Mouse (Mus musculus): ENCODE measurements around the gene Foxn3. TPM values are rescaled to one million over a fixed set of nuclear protein-coding genes. Genes with fewer than 3 reads are reported as not detected.

The Foxn3 gene
- polyA plus RNA-seq, 1 experiment from 2014 or later = 60.5 TPM

GRCm38 (mm10) chr12:99558476-99558875 lies 4.9 kb downstream of the Foxn3 start:
- 78% methylated on average over 4 of the region's 4 CpGs for WGBS
- no peak overlapping the region for H3K4me3 ChIP-seq (ENCODE audit: low read length)
- H3K36me3 ChIP-seq (ENCODE audit: control insufficient read depth, insufficient read depth, low read length) = no peaks in the 10 kb centered on the region
- no peak overlapping the region for H3K9ac ChIP-seq (ENCODE audit: low read depth, low read length)
- H3K4me2 ChIP-seq (ENCODE audit: low read length) = no peak overlapping the region
- peaks cover 13% of the 10 kb centered on the region for H3K4me1 ChIP-seq (ENCODE audit: control insufficient read depth, insufficient read depth, low read depth, low read length)
- no peaks in the 10 kb centered on the region for H3K9me3 ChIP-seq (ENCODE audit: control insufficient read depth, low read length)
- no peak overlapping the region for H3K27ac ChIP-seq (ENCODE audit: low read depth, low read length)
- no peak for ATAC-seq
- H3K27me3 ChIP-seq (replicated peaks; ENCODE audit: control insufficient read depth, insufficient read depth, low read length) = no peaks in the 10 kb centered on the region

DNA sequence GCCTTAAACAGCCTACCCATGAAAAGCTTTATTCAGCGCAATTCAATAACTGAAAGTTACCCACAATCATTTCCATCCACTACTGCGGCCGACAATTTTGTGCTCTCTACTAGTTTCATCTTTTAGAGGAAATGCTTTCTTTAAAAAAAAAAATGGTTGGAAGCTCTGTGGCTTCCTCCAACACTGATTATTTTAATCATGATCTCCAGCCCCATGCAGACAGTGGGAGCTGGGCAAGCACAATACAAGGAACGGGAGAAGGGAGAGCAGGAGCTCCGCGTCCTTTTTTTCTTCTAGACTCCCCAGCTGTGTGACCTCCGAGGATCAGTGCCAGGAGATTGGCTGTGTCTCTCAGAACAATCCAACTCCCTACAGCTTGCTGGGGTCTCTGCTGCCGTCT lies 5.9 kb downstream of the Foxn3 start:
- no peak overlapping the region for H3K4me2 ChIP-seq (ENCODE audit: low read length)
- no peak overlapping the region for H3K9ac ChIP-seq (ENCODE audit: low read depth, low read length)
- no peak overlapping the region for H3K27ac ChIP-seq (ENCODE audit: low read depth, low read length)
- WGBS = 62% methylated on average over 8 of the region's 8 CpGs
- no peaks in the 10 kb centered on the region for H3K36me3 ChIP-seq (ENCODE audit: control insufficient read depth, insufficient read depth, low read length)
- no peaks in the 10 kb centered on the region for H3K9me3 ChIP-seq (ENCODE audit: control insufficient read depth, low read length)
- H3K27me3 ChIP-seq (replicated peaks; ENCODE audit: control insufficient read depth, insufficient read depth, low read length) = no peaks in the 10 kb centered on the region
- H3K4me3 ChIP-seq (ENCODE audit: low read length) = no peak overlapping the region
- no peak for ATAC-seq
- peaks cover 13% of the 10 kb centered on the region for H3K4me1 ChIP-seq (ENCODE audit: control insufficient read depth, insufficient read depth, low read depth, low read length)

GRCm38 (mm10) chr12:99550629-99551028 lies 12.8 kb downstream of the Foxn3 start:
- Histone ChIP-seq H3K9ac (ENCODE audit: low read depth, low read length) (no peak overlapping the region), H3K27ac (ENCODE audit: low read depth, low read length) (no peak overlapping the region), H3K4me2 (ENCODE audit: low read length) (no peak overlapping the region), H3K4me3 (ENCODE audit: low read length) (no peak overlapping the region), H3K4me1 (ENCODE audit: control insufficient read depth, insufficient read depth, low read depth, low read length) (no peaks in the 10 kb centered on the region; the same call in 1 of the 2 replicates), H3K36me3 (ENCODE audit: control insufficient read depth, insufficient read depth, low read length) (no peaks in the 10 kb centered on the region), H3K9me3 (ENCODE audit: control insufficient read depth, low read length) (no peaks in the 10 kb centered on the region), H3K27me3 (replicated peaks; ENCODE audit: control insufficient read depth, insufficient read depth, low read length) (no peaks in the 10 kb centered on the region)
- 63% methylated on average over 8 of the region's 8 CpGs for WGBS
- ATAC-seq = no peak

DNA sequence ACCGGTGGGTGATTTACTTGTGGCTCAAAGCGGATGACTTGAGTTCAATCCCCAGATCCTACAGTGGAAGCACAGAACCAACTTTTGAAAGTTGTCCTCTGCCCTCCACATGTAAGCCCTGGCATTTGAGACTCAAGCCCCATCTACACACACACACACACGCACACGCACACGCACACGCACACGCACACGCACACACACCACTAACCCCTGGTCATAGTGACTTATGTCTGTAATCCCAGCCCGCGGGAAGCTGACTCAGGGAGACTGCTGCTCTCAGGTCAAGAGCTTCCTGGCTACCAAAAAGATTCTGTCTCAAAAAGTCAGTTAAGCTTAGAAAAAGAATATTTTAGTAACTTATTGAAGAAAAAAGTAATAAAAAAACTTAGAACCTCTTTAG lies 13.6 kb downstream of the Foxn3 start:
- Histone ChIP-seq H3K4me3 (ENCODE audit: low read length) (no peak overlapping the region), H3K9me3 (ENCODE audit: control insufficient read depth, low read length) (no peaks in the 10 kb centered on the region), H3K36me3 (ENCODE audit: control insufficient read depth, insufficient read depth, low read length) (no peaks in the 10 kb centered on the region), H3K27me3 (replicated peaks; ENCODE audit: control insufficient read depth, insufficient read depth, low read length) (no peaks in the 10 kb centered on the region), H3K9ac (ENCODE audit: low read depth, low read length) (no peak overlapping the region), H3K4me2 (ENCODE audit: low read length) (no peak overlapping the region), H3K27ac (ENCODE audit: low read depth, low read length) (no peak overlapping the region), H3K4me1 (ENCODE audit: control insufficient read depth, insufficient read depth, low read depth, low read length) (no peaks in the 10 kb centered on the region; the same call in 1 of the 2 replicates)
- ATAC-seq = no peak
- 94% methylated on average over 10 of the region's 10 CpGs for WGBS

GRCm38 (mm10) chr12:99548419-99548818 lies 15.0 kb downstream of the Foxn3 start:
- H3K9ac ChIP-seq (ENCODE audit: low read depth, low read length) = no peak overlapping the region
- no peak for ATAC-seq
- no peaks in the 10 kb centered on the region; the same call in 1 of the 2 replicates for H3K4me1 ChIP-seq (ENCODE audit: control insufficient read depth, insufficient read depth, low read depth, low read length)
- H3K4me2 ChIP-seq (ENCODE audit: low read length) = no peak overlapping the region
- no peak overlapping the region for H3K27ac ChIP-seq (ENCODE audit: low read depth, low read length)
- H3K4me3 ChIP-seq (ENCODE audit: low read length) = no peak overlapping the region
- H3K27me3 ChIP-seq (replicated peaks; ENCODE audit: control insufficient read depth, insufficient read depth, low read length) = no peaks in the 10 kb centered on the region
- no peaks in the 10 kb centered on the region for H3K36me3 ChIP-seq (ENCODE audit: control insufficient read depth, insufficient read depth, low read length)
- H3K9me3 ChIP-seq (ENCODE audit: control insufficient read depth, low read length) = peaks cover 5% of the 10 kb centered on the region; the same call in 1 of the 2 replicates
- WGBS = 77% methylated on average over 7 of the region's 7 CpGs

GRCm38 (mm10) chr12:99547295-99547694 lies 16.1 kb downstream of the Foxn3 start:
- Histone ChIP-seq H3K27me3 (replicated peaks; ENCODE audit: control insufficient read depth, insufficient read depth, low read length) (no peaks in the 10 kb centered on the region), H3K27ac (ENCODE audit: low read depth, low read length) (no peak overlapping the region), H3K36me3 (ENCODE audit: control insufficient read depth, insufficient read depth, low read length) (no peaks in the 10 kb centered on the region), H3K4me1 (ENCODE audit: control insufficient read depth, insufficient read depth, low read depth, low read length) (no peaks in the 10 kb centered on the region; the same call in 1 of the 2 replicates), H3K4me2 (ENCODE audit: low read length) (no peak overlapping the region), H3K4me3 (ENCODE audit: low read length) (no peak overlapping the region), H3K9ac (ENCODE audit: low read depth, low read length) (no peak overlapping the region), H3K9me3 (ENCODE audit: control insufficient read depth, low read length) (peaks cover 6% of the 10 kb centered on the region; the same call in 1 of the 2 replicates)
- 87% methylated on average over 6 of the region's 6 CpGs for WGBS
- ATAC-seq = no peak

- no peak overlapping the region for H3K4me2 ChIP-seq (ENCODE audit: low read length)
- H3K4me3 ChIP-seq (ENCODE audit: low read length) = no peak overlapping the region
- H3K27me3 ChIP-seq (replicated peaks; ENCODE audit: control insufficient read depth, insufficient read depth, low read length) = no peaks in the 10 kb centered on the region
- H3K27ac ChIP-seq (ENCODE audit: low read depth, low read length) = no peak overlapping the region
- H3K9ac ChIP-seq (ENCODE audit: low read depth, low read length) = no peak overlapping the region
- ATAC-seq = no peak
- H3K9me3 ChIP-seq (ENCODE audit: control insufficient read depth, low read length) = peaks cover 6% of the 10 kb centered on the region; the same call in 1 of the 2 replicates
- 74% methylated on average over 6 of the region's 6 CpGs for WGBS
- H3K4me1 ChIP-seq (ENCODE audit: control insufficient read depth, insufficient read depth, low read depth, low read length) = no peaks in the 10 kb centered on the region; the same call in 1 of the 2 replicates
- no peaks in the 10 kb centered on the region for H3K36me3 ChIP-seq (ENCODE audit: control insufficient read depth, insufficient read depth, low read length)
These were observed 18.1 kb downstream of the Foxn3 start for GRCm38 (mm10) chr12:99545270-99545770.

GRCm38 (mm10) chr12:99544262-99545128 lies 18.9 kb downstream of the Foxn3 start:
- no peak overlapping the region for H3K9ac ChIP-seq (ENCODE audit: low read depth, low read length)
- 81% methylated on average over 15 of the region's 15 CpGs for WGBS
- no peak overlapping the region for H3K4me3 ChIP-seq (ENCODE audit: low read length)
- no peak for ATAC-seq
- peaks cover 6% of the 10 kb centered on the region; the same call in 1 of the 2 replicates for H3K9me3 ChIP-seq (ENCODE audit: control insufficient read depth, low read length)
- no peak overlapping the region for H3K27ac ChIP-seq (ENCODE audit: low read depth, low read length)
- no peaks in the 10 kb centered on the region; the same call in 1 of the 2 replicates for H3K4me1 ChIP-seq (ENCODE audit: control insufficient read depth, insufficient read depth, low read depth, low read length)
- no peak overlapping the region for H3K4me2 ChIP-seq (ENCODE audit: low read length)
- H3K27me3 ChIP-seq (replicated peaks; ENCODE audit: control insufficient read depth, insufficient read depth, low read length) = no peaks in the 10 kb centered on the region
- no peaks in the 10 kb centered on the region for H3K36me3 ChIP-seq (ENCODE audit: control insufficient read depth, insufficient read depth, low read length)

DNA sequence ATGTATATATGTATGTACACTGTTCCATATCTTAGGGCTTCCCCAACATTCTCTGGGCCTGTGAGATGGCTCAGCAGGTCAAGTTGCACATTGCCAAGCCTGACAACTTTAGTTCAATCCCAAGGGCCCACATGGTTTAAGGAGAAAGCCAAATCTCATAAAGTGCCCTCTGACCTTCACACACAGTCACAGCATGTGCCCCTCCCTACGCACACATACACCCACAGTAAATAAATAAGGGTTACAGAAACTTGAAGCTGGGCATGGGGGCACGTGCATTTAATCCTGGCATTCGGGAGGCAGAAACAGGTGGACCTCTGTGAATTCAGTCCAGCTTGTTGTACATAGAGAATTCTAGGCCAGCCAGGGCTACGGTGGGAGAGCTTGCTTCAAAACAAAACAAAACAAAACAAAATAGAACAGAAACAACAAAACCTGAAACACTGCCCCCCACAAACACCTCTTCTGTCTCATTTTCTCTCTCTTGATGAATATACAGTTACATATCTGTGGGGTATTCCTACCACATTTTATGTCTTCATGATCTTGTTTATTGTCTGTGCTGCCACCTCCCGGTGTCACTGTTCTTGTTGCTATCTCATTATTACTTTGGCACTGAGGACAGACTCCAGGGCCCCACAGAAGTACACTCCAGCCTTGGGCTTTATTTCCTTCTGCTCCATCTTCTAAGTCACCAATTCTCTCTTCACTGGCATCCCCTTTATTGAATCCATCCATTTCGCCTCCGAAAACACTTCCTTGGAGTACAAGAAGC lies 19.8 kb downstream of the Foxn3 start:
- 94% methylated on average over 7 of the region's 7 CpGs for WGBS
- H3K4me2 ChIP-seq (ENCODE audit: low read length) = no peak overlapping the region
- no peaks in the 10 kb centered on the region; the same call in 1 of the 2 replicates for H3K4me1 ChIP-seq (ENCODE audit: control insufficient read depth, insufficient read depth, low read depth, low read length)
- ATAC-seq = no peak
- H3K27ac ChIP-seq (ENCODE audit: low read depth, low read length) = no peak overlapping the region
- no peaks in the 10 kb centered on the region for H3K27me3 ChIP-seq (replicated peaks; ENCODE audit: control insufficient read depth, insufficient read depth, low read length)
- no peaks in the 10 kb centered on the region for H3K36me3 ChIP-seq (ENCODE audit: control insufficient read depth, insufficient read depth, low read length)
- H3K9me3 ChIP-seq (ENCODE audit: control insufficient read depth, low read length) = peaks cover 6% of the 10 kb centered on the region; the same call in 1 of the 2 replicates
- no peak overlapping the region for H3K9ac ChIP-seq (ENCODE audit: low read depth, low read length)
- H3K4me3 ChIP-seq (ENCODE audit: low read length) = no peak overlapping the region
